Mouse (Mus musculus) hindbrain, embryonic 15.5 days (tissue): ENCODE data around the gene Ehbp1l1. TPM values are rescaled to one million over a fixed set of nuclear protein-coding genes. Genes with fewer than 3 reads are reported as not detected.

Source experiments
- ATAC-seq: fragments of 200-750 bp; cut with Nextera tagmentation; 2 replicates; pipeline ENCODE4 v1.8.0; 2017; ENCODE audit warnings: low read depth, moderate number of reproducible peaks, moderate TSS enrichment; ENCODE audit not compliant: low FRiP score
- H3K27ac ChIP-seq: fragments of 300-500 bp; sonication (generic); replicated peaks from 2 replicates; pipeline ENCODE4 v1.5.1; 2015; ENCODE audit warnings: mild to moderate bottlenecking, inconsistent platforms
- H3K27me3 ChIP-seq: fragments of 300-500 bp; sonication (generic); 2 replicates; pipeline ENCODE4 v1.6.1; 2015; ENCODE audit warnings: control low read depth, inconsistent platforms
- H3K36me3 ChIP-seq: fragments of 300-500 bp; sonication (generic); 2 replicates; pipeline ENCODE4 v1.6.1; 2015; ENCODE audit warnings: control low read depth, inconsistent platforms
- H3K4me1 ChIP-seq: fragments of 300-500 bp; sonication (generic); replicated peaks from 2 replicates; pipeline ENCODE4 v1.6.1; 2015; ENCODE audit warnings: control low read depth, inconsistent platforms
- H3K4me2 ChIP-seq: fragments of 300-500 bp; sonication (generic); 2 replicates; pipeline ENCODE4 v1.6.1; 2015; ENCODE audit warnings: moderate library complexity, mild to moderate bottlenecking, inconsistent platforms
- H3K4me3 ChIP-seq: fragments of 300-500 bp; sonication (generic); 2 replicates; pipeline ENCODE4 v1.5.1; 2015; ENCODE audit warnings: mild to moderate bottlenecking, inconsistent platforms
- H3K9ac ChIP-seq: fragments of 300-500 bp; sonication (generic); 2 replicates; pipeline ENCODE4 v1.6.1; 2015; ENCODE audit warnings: inconsistent platforms
- H3K9me3 ChIP-seq: fragments of 300-500 bp; sonication (generic); 2 replicates; pipeline ENCODE4 v1.6.1; 2016; ENCODE audit warnings: control low read depth, inconsistent platforms
- WGBS: fragments of 180-500 bp; shearing (Covaris S2); methylation state at CpG from one replicate; pipeline ENCODE4 v1.1.7; 2015; 5-methylcytosine and 5-hydroxymethylcytosine counted together
- polyA plus RNA-seq: library from polyadenylated mRNA; unstranded; fragments of >200 nt; fragmentation: Nextera tagmentation; extraction: Ambion mirVana; gene quantifications from 2 replicates; pipeline ENCODE4 v1.2.1, GENCODE M21; 2015

The Ehbp1l1 gene
- polyA plus RNA-seq, 1 experiment from 2014 or later, result 19.7 TPM

DNA sequence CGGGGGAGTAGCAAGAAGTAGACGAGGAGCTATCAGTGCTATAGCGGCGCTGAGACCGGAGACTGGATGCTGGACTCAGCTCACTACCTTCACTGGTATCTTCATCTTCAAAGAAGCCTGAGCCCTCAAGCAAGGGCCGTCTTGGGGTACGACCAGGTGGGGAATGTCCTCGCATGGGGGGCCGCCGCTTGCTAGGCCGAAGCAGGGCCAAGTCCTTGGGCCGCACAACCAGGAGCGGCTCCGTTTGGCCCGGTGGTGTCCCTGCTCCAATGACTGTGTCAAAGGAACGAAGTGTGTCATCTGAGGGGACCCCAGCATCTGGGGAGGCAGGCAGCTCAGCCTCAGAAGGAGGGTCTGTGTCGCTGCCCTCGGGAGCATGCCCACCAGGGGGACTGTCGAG lies 40.7 kb downstream of the Ehbp1l1 start:
- Histone ChIP-seq H3K4me2 (no peak overlapping the region), H3K27me3 (no peaks in the 10 kb centered on the region), H3K36me3 (peaks cover 55% of the 10 kb centered on the region), H3K9ac (no peak overlapping the region), H3K9me3 (no peaks in the 10 kb centered on the region), H3K27ac (no peak overlapping the region), H3K4me1 (peaks cover 24% of the 10 kb centered on the region), H3K4me3 (no peak overlapping the region)
- ATAC-seq, result no peak
- WGBS, result 93% methylated on average over 19 of the region's 19 CpGs

DNA sequence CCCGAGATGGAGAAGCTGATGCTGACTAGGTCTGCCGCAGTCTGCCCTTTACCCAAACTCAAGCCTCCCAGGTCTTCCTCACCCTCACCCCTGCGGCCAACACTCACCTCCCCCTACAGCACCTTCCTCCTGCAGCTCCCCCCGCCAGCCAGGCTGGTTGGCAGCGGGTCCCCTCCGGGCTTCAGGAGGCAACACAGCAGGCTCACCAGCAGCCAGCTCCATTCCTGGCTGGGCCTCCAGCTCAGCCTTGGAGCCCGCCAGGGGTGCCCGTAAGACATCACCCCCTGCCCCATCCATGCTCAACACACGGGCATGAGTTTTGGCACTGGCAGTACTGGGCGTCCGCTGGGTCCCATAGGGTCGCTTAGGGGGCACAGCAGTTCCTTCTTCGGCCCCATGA lies 41.1 kb downstream of the Ehbp1l1 start:
- no peak for ATAC-seq

DNA sequence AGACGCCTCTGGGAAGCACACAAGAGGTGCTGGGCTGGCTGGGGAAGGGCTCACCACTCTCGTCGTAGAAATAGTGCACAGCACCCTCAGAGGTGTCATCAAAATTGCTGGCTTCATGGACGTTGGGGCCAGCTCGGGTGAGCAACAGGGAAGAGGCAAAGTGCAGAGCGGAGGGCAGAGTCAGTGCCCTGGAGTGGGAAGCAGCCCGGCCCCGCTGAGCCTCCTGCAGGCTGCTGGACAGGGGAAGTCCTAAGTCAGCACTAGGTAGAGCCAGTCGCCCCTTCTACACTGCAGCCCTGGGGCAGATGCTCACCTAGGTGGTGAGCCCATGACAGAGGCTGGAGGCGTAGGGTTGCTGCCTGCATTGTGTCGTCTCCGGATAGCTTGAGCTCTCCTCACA lies 41.9 kb downstream of the Ehbp1l1 start:
- no peaks in the 10 kb centered on the region for H3K9me3 ChIP-seq
- no peak overlapping the region for H3K9ac ChIP-seq
- no peak overlapping the region for H3K4me2 ChIP-seq
- ATAC-seq, result no peak
- H3K36me3 ChIP-seq, result peaks cover 66% of the 10 kb centered on the region
- peaks cover 12% of the 10 kb centered on the region for H3K4me1 ChIP-seq
- H3K27ac ChIP-seq, result no peak overlapping the region
- H3K27me3 ChIP-seq, result no peaks in the 10 kb centered on the region
- no peak overlapping the region for H3K4me3 ChIP-seq
- 93% methylated on average over 12 of the region's 12 CpGs for WGBS

More for the DNA sequence above, 41.1 kb downstream of the Ehbp1l1 start:
- no peak overlapping the region for H3K9ac ChIP-seq
- H3K36me3 ChIP-seq, result peaks cover 59% of the 10 kb centered on the region
- no peak overlapping the region for H3K27ac ChIP-seq
- WGBS, result 90% methylated on average over 13 of the region's 13 CpGs
- H3K4me1 ChIP-seq, result peaks cover 20% of the 10 kb centered on the region
- no peaks in the 10 kb centered on the region for H3K9me3 ChIP-seq
- H3K27me3 ChIP-seq, result no peaks in the 10 kb centered on the region
- H3K4me3 ChIP-seq, result no peak overlapping the region
- H3K4me2 ChIP-seq, result no peak overlapping the region

DNA sequence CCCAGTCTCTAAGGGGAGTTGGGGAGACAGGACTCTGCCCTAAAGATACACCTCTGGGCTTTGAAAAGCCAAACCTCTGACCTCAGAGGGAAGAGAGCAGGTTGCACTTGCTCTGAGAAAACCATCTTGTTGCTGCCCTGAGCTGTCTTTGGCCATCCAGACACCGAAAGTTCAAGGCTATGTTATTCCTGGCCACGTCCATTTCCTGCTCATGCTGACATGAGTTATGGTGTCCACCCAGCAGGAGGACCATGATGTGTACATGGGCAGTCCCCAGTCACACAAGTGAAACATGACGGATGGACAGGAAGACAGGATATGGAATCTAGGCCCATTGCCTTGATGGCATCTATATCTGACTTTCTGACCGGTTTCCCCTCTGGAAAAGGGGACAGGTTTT lies 45.7 kb downstream of the Ehbp1l1 start:
- H3K9ac ChIP-seq, result no peak overlapping the region
- no peaks in the 10 kb centered on the region for H3K4me1 ChIP-seq
- H3K27ac ChIP-seq, result no peak overlapping the region
- H3K9me3 ChIP-seq, result no peaks in the 10 kb centered on the region
- H3K36me3 ChIP-seq, result peaks cover 86% of the 10 kb centered on the region
- H3K4me2 ChIP-seq, result no peak overlapping the region
- 82% methylated on average over 4 of the region's 4 CpGs for WGBS
- H3K4me3 ChIP-seq, result no peak overlapping the region
- no peaks in the 10 kb centered on the region for H3K27me3 ChIP-seq
- no peak for ATAC-seq

DNA sequence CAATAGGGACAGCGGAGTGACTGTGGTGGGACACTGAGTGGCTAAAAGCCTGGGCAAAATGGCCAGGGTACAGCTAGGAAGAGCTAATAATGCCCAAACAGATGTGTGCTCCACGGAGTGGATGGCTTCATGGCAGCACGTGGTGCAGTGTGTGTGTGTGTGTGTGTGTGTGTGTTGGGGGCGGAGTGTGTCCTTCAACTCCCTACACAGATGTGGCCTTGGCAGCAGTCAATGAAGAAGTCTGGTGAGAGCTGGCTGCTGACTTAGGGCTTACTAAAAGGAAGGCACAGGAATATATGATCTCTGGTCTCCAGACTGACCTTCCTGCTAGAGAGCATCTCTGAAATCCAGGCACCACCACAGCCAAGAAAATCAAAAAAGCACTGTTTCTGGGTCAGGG lies 57.7 kb downstream of the Ehbp1l1 start:
- no peaks in the 10 kb centered on the region for H3K9me3 ChIP-seq
- H3K4me3 ChIP-seq, result no peak overlapping the region
- no peak overlapping the region for H3K4me2 ChIP-seq
- H3K9ac ChIP-seq, result no peak overlapping the region
- ATAC-seq, result no peak
- H3K36me3 ChIP-seq, result peaks cover 68% of the 10 kb centered on the region
- H3K4me1 ChIP-seq, result peaks cover 6% of the 10 kb centered on the region; the same call in 1 of the 2 replicates
- no peak overlapping the region for H3K27ac ChIP-seq
- no peaks in the 10 kb centered on the region for H3K27me3 ChIP-seq
- 85% methylated on average over 4 of the region's 4 CpGs for WGBS

DNA sequence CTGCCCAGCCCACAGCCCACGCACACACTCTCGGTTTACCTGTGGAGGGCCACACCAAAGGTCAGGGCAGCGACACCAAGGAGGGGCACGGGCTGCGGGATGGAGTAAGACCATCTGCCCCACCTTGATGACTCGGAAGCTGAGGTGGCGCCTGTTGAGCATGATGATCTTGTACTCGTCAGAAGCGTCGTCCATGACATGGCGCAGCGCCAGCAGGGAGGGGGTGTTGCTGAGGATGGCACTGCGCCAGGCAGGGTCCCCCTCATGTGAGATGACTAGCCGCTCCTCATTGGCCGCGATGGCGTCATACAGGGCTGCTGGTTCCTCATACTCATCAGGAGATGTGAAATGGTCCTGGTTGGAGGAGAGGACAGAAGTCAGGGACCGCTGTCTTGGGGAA lies 59.7 kb downstream of the Ehbp1l1 start:
- Histone ChIP-seq H3K36me3 (peaks cover 51% of the 10 kb centered on the region), H3K4me3 (no peak overlapping the region), H3K4me2 (no peak overlapping the region), H3K9ac (no peak overlapping the region), H3K27me3 (no peaks in the 10 kb centered on the region), H3K27ac (no peak overlapping the region), H3K4me1 (peaks cover 10% of the 10 kb centered on the region), H3K9me3 (no peaks in the 10 kb centered on the region)
- ATAC-seq, result no peak
- WGBS, result 91% methylated on average over 18 of the region's 18 CpGs

DNA sequence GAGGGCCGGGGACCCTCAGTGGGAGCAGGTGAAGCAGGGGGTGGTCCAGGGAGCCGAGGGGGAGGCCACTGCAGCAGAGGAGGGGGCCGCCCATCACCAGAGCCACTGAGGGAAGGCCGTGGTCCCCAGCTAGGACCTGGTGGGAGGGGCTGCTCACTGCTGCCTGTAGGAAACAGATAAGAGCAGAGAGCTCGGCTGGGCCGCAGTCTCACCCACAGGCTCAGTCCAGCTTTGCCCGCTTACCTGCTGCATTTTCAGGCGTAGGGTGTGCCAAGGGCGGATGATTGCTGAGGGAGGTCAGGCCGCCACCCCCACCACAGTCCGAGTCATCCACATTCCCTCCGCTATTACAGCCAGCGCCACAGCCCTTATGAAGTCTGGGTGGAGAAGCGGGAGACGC lies 60.7 kb downstream of the Ehbp1l1 start:
- Histone ChIP-seq H3K4me2 (no peak overlapping the region), H3K36me3 (peaks cover 42% of the 10 kb centered on the region), H3K9me3 (no peaks in the 10 kb centered on the region), H3K27ac (no peak overlapping the region), H3K27me3 (no peaks in the 10 kb centered on the region), H3K4me3 (no peak overlapping the region), H3K9ac (no peak overlapping the region), H3K4me1 (peaks cover 10% of the 10 kb centered on the region)
- ATAC-seq, result no peak
- WGBS, result 94% methylated on average over 15 of the region's 15 CpGs

DNA sequence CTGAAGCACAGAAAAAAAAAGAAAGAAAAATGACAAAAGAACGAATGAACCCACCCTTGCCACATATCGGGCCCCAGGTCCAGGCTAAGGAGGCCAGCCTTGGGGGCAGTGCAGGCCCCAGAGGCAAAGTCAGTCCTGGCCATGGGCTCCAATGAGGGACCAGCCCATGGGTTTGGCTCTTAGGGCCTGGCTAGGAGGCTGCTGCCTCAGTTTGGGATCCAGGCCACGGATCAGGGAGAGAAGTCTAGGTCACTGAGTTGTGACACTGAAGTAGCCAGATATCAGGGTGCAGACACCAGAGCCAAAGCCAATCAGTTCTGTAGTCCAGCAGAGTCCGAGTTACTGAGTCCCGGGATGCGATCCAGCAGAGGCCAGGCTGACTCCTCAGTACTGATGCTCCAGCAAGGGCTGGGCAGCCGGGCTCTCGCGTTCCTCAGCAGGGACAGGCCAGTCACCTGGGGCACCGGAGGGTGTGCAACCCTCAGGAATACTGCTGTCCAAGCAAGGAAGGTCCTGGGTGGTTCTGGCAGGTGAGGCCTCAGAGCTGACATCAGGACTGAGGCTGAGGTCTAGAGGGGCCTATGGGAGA lies 61.4 kb downstream of the Ehbp1l1 start:
- Histone ChIP-seq H3K4me1 (peaks cover 10% of the 10 kb centered on the region), H3K4me2 (no peak overlapping the region), H3K9ac (no peak overlapping the region), H3K27me3 (no peaks in the 10 kb centered on the region), H3K4me3 (no peak overlapping the region), H3K27ac (no peak overlapping the region), H3K9me3 (no peaks in the 10 kb centered on the region), H3K36me3 (peaks cover 40% of the 10 kb centered on the region)
- ATAC-seq, result no peak
- WGBS, result 92% methylated on average over 10 of the region's 10 CpGs

DNA sequence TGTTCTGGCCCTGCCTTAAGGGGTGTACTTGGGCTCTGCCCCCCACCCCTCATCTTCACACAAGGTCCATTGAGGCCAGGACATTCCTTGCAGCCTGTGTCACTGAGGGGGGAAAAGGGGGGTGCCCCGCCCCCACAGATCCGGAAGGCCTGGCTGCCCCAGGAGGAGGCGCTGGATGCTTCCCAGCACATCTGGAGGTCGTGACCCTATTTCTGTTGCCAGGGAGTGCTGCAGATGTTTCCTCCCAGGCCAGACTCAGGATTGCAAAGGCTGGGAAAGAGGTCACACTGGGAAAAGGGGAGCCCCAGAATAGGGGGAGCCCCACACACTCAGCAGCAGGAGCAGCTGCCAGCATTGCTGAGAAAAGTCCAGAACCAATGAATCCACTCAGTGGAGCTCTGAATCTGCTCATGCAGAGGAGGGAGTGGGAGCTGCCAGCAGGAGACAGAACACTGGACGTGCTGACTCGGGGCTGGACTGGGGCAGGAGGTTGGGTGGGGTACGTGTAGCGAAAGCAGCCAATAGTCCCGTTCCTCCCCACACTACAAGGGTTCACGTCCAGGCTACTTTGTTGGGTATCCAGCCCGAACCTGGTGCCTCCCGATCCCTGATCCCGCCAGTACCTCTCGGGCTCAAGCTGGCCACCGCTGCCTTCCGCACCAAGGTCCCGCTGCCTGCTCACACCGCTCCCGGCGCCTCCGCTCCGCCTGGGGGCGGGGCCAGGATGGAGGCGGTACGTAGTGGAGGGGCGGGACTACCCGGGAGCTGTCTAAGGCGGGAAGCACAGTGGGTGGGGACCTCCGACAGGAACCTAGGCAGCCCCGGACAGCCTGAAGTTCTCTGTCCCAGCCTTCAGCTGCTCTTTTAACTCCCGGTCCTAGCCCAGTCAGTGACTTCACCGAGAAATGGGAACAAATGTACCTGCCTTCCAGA lies 62.9 kb downstream of the Ehbp1l1 start, which contains the start of gene Sipa1:
Gene Sipa1 (minus strand): TSS at position 727 of the 933 bp plus-strand sequence.
- Histone ChIP-seq H3K27me3 (no peaks in the 10 kb centered on the region), H3K9ac (peak within 1 kb of the TSS; percentile 10; the same call in 1 of the 2 replicates), H3K9me3 (no peaks in the 10 kb centered on the region), H3K4me2 (peak within 1 kb of the TSS; percentile 55), H3K27ac (peak within 1 kb of the TSS; percentile 57), H3K4me3 (peak within 1 kb of the TSS; percentile 38), H3K36me3 (peaks cover 34% of the 10 kb centered on the region), H3K4me1 (peaks cover 10% of the 10 kb centered on the region)
- ATAC-seq, result peak; percentile 83
- WGBS, result 2% methylated on average over 32 of the region's 32 CpGs

DNA sequence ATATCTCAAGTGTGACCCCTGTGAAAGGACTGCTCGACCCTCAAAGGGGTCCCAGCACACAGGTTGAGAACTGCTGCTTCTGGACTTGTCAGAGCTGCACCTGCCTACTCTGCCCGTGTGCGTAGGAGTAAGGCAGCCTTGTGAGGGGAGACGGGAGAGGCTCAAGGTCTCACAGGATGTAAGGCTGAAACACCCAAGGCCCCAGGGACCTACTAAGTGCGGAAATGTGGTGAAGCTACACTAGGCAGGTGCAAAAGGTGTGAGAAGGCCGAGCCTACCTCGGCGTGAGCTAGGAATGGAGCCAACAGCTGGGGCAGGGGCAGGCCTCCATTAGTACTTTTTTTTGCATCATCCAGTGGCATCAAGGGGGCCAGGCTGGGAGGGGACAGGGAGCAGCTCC lies 63.8 kb downstream of the Ehbp1l1 start:
- H3K9me3 ChIP-seq, result no peaks in the 10 kb centered on the region
- peak overlapping the region; percentile 55 for H3K4me2 ChIP-seq
- H3K27ac ChIP-seq, result peak overlapping the region; percentile 57; the same call in 1 of the 2 replicates
- no peaks in the 10 kb centered on the region for H3K27me3 ChIP-seq
- peaks cover 27% of the 10 kb centered on the region for H3K36me3 ChIP-seq
- H3K4me1 ChIP-seq, result peaks cover 10% of the 10 kb centered on the region
- no peak overlapping the region; the same call in 1 of the 2 replicates for H3K9ac ChIP-seq
- H3K4me3 ChIP-seq, result peak overlapping the region; percentile 38; the same call in 1 of the 2 replicates
- ATAC-seq, result no peak
- 71% methylated on average over 8 of the region's 8 CpGs for WGBS

DNA sequence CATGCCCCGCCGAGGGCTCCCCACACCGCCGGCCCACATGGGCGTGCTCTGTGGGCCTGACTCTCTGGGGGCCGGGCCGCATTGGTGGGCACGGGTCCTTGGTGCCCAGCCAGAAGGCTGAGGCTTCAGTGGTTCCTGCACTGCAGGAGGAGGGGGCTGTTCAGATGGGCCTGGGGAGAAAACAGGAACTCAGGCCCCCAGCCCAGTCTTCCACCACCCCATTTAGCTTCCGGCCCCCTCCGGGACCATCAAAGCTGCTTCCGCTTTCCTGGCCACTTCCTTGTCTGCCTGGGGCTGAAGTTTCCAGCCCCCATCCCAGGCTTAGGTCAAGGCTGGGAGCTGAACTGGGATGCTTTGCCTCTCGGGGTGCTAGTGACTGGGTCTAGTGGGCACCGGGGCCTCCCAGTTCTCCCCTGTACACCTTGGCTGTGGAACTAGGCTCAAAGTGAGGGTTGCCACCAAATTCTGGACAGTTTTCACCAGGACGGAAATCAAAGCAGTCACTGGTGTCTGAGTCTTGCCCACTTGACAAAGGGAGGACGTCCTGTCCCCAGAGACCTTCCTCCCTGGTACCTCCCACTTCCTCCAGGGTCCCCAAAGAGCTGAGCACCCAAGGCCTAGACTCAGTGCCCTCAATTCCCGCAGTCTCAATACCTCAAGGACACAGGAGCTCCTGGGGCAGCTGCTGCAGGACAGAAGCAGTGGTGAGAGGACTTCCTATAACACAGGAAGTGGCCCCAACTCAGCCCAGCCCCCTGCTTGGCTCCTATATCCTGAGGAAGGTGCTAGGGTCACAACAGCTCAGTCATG lies 65.0 kb downstream of the Ehbp1l1 start:
- Histone ChIP-seq H3K27me3 (peaks cover 4% of the 10 kb centered on the region; the same call in 1 of the 2 replicates), H3K4me1 (peaks cover 10% of the 10 kb centered on the region), H3K4me3 (peak overlapping the region; percentile 2; the same call in 1 of the 2 replicates), H3K9me3 (no peaks in the 10 kb centered on the region), H3K9ac (no peak overlapping the region), H3K4me2 (peak overlapping the region; percentile 28), H3K36me3 (peaks cover 17% of the 10 kb centered on the region), H3K27ac (peak overlapping the region; percentile 47; the same call in 1 of the 2 replicates)
- ATAC-seq, result no peak
- WGBS, result 87% methylated on average over 16 of the region's 16 CpGs
